Mouse (Mus musculus) brain, adult 2 months (tissue): ENCODE measurements at regions not wholly inside any gene's neighbourhood (a gene's known extent, or its start where the extent isn't known, plus 50 kb on each side); places are given as distances from the start of the nearest gene placed in this dataset.

Experiments used
- DNase-seq: peaks from one replicate; pipeline ENCODE4 v3.0.0; 2011; ENCODE audit warnings: low read depth, low spot score

GRCm38 (mm10) chr2:128431751-128432150, 159.3 kb upstream of the Spdye4c start:
- DNase-seq: no peak

GRCm38 (mm10) chr2:128432741-128433140, 158.3 kb upstream of the Spdye4c start:
- DNase-seq: peak; percentile 56

GRCm38 (mm10) chr2:128433553-128434081, 157.4 kb upstream of the Spdye4c start:
- DNase-seq: no peak

GRCm38 (mm10) chr2:128434200-128434977, 156.6 kb upstream of the Spdye4c start:
- no peak for DNase-seq

GRCm38 (mm10) chr2:128436378-128436777, 154.6 kb upstream of the Spdye4c start:
- DNase-seq: no peak

GRCm38 (mm10) chr2:128437698-128438097, 153.3 kb upstream of the Spdye4c start:
- DNase-seq: no peak

GRCm38 (mm10) chr2:128438161-128438822, 152.7 kb upstream of the Spdye4c start:
- no peak for DNase-seq

GRCm38 (mm10) chr2:128438897-128439296, 152.1 kb upstream of the Spdye4c start:
- DNase-seq: no peak

- DNase-seq: no peak
These were observed 146.4 kb upstream of the Spdye4c start for GRCm38 (mm10) chr2:128444599-128445011.

- no peak for DNase-seq
These were observed 145.6 kb upstream of the Spdye4c start for GRCm38 (mm10) chr2:128445443-128445842.

GRCm38 (mm10) chr2:128449294-128449693, 141.7 kb upstream of the Spdye4c start:
- no peak for DNase-seq

- peak; percentile 78 for DNase-seq
These were observed 141.0 kb upstream of the Spdye4c start for GRCm38 (mm10) chr2:128450045-128450444.

GRCm38 (mm10) chr2:128451554-128452239, 139.3 kb upstream of the Spdye4c start:
- DNase-seq: no peak

GRCm38 (mm10) chr2:128452582-128452981, 138.4 kb upstream of the Spdye4c start:
- no peak for DNase-seq

- DNase-seq: no peak
These were observed 136.5 kb upstream of the Spdye4c start for GRCm38 (mm10) chr2:128454509-128454908.

GRCm38 (mm10) chr2:128457591-128458209, 133.3 kb upstream of the Spdye4c start:
- peak; percentile 43 for DNase-seq

- peak; percentile 77 for DNase-seq
These were observed 125.6 kb upstream of the Spdye4c start for GRCm38 (mm10) chr2:128465214-128465984.

GRCm38 (mm10) chr2:128467490-128468245, 123.3 kb upstream of the Spdye4c start:
- DNase-seq: peak; percentile 60

- DNase-seq: no peak
These were observed 122.7 kb upstream of the Spdye4c start for GRCm38 (mm10) chr2:128468323-128468722.

- no peak for DNase-seq
These were observed 120.7 kb upstream of the Spdye4c start for GRCm38 (mm10) chr2:128470351-128470750.
